Mouse (Mus musculus): ENCODE results near the gene Gabarap.
"Not testable (repeated sequence)": the region's sequence is repeated elsewhere in the genome, so short reads cannot be mapped to it uniquely, and the experiment has no call there.

Gene Gabarap

DNA sequence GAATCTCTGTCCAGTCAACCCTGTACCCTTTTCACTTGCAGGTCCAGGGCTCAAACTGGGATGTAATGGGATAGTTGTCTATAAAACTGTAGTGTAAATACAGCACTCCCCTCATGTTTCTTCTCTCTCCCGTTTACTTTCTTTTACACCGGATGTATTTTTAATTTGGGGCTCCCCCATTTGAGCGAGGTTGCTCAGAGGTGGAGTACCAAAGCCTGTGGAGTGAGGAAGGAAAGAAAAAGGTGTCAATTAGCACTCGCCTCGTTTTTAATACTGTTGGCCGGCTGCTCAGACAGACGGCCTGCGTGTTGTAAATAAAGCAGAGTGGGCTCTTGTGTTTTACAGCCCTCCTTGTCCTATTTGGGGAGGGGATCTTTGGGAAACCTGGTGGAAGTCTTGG lies 8.7 kb downstream of the Gabarap start:
- no peak for DNase-seq (ENCODE audit: low spot score)

DNA sequence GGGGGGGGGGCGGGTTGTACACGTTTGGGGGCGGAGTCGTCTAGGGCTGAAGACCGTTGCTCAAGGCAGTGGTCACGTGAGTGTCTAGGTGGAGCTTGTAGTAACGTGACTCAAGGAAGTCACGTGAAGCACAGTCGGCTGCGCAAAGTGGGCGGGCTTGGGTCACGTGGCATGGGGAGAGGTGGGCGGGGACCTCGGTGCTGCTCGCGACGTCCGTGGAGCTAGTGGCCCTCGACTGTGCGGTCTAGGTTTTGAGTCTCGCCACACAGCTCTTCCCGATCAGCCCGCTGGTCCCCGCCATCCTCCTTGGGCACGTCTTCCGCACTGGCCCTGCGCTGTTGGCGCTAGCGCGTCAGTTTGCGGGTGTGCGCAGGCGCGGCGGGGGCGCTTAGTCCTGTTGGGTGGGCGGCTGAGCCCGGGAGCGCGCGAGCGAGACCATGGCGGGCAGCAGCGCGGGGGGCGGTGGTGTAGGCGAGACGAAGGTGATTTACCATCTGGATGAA lies 9.5 kb downstream of the Gabarap start, which contains the start of gene Dvl2:
Gene Dvl2 (plus strand): TSS at position 200 of the 503 bp plus-strand sequence.
- DNase-seq (ENCODE audit: low spot score), result peak; percentile 73

DNA sequence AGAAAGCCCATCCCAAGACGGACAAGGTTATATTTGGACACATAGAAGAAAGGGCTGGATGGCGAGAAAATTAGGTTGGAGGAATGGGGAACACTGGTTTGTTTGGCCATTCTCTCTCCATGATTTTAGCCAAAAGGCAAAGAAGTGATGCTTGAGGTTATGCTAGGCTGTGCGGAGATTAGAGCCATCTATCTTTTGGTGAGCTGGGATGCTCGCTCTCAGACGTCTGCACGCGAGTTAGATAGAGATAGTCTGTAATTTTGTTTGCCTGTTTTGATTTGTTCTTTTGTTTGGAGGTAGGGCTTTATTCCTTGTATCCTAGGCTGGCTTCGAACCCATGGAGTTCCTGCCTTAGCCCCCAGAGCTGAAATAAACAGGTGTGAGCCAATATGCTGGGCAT lies 10.2 kb downstream of the Gabarap start:
- no peak for DNase-seq (ENCODE audit: low spot score)

DNA sequence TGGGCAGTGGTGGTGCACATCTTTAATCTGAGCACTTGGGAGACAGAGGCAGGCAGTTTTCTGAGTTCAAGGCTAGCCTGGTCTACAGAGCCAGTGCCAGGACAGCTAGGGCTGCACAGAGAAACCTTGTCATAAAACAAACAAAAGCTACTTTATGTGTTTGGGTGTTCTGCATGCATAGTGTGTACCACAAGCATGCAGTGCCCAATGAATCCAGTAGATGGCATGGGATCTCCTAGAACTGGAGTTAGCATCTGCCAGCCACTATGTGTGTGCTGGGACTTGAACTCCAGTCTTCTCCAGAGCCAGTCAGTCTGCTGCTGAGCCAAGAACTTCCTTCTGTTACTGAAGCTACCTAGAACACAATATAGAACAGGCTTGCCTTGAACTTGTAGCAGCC lies 10.9 kb downstream of the Gabarap start:
- no peak for DNase-seq (ENCODE audit: low spot score)

DNA sequence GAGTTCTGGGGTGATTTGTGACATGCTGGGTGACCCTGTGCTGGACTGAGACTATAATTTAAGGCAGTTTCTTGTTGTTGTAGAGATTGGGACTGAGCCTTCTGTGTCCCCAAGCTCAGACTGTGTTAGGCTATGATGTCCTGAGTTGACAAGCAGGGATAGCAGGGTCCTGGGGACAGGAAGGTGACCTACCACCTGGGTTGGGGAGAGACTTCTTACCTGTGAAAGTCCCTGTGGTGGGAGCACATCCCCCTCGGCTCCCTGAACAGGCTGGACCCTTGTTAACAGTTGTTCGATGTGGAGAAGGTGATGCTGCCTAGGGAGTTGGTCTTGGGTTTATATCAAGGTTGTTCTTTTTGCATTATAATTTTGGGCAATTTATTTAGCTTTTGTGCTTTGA lies 11.5 kb downstream of the Gabarap start:
- no peak for DNase-seq (ENCODE audit: low spot score)

DNA sequence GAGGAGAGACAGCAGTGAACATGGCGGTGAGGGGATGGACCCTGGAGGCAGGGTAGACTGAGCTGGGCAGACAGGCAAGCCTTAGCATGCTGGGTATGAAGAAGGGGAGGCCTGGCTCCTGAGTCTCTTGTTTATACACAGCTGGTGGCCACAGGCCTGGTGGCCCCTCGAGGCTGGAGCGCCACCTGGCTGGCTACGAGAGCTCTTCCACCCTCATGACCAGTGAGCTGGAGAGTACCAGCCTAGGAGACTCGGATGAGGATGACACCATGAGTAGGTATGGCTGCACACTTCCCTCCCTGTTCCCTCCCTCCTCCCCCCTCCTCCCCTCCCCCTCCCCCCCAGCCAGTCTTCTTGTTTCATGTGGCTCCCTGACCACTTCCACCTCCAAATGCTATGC lies 14.6 kb downstream of the Gabarap start:
- DNase-seq (ENCODE audit: low spot score), result no peak

DNA sequence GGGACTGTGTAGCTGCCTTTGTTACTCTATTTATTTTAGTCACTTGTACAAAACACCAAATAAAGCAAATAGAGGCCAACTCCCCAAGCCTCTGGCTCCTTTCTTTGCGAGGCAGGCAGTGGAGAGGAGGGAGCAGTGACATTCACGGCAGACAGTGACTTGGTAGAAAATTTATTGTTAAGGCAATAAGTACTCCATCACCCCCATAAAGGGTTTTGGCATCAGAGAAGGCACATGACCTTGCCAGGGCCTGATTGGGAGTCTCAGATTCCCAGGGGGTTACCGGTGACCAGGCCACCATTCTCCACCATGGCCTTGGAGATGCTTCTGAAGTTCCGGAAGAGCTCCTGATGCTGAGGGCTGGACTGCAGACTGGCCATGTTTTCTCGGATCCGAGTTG lies 19.1 kb downstream of the Gabarap start:
- no peak for DNase-seq (ENCODE audit: low spot score)

DNA sequence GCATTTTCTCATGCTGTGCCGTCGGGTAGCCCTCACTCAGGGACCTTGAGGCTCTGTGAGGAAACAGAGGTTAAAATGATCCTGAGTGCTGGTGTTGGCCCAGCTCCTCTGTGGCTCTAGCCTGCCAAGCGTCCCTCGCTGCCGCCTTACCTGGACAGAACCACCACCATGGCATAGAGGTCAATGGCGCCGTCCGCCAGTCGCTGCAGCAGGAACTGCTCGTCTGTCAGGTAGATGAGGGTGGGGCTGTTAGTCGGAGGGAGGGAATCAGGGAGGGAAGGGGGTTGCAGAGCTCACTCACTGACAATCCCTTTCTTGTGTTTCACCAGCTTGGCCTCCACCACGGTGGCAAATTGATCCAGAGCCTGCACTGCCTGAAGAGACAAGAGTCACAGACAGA lies 19.6 kb downstream of the Gabarap start:
- DNase-seq (ENCODE audit: low spot score), result no peak

DNA sequence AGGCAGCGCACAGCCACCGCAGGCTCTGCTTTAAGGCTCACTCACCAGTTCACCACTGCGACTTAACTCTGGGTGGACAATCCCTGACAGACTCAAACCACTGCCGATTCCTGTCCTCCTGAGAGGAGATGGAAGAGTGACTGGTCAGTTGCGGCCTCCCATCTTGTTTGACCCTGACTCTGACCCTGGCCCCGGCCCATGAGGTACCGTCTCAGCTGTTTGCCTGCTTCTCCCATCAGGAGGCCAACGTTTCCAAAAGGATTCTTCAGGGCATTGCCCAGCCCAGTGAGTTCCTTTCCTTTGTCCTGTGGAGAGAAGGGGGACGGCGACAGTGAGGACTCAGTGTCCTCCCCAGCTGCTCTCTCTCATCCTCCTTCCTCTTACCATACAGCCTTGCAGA lies 20.0 kb downstream of the Gabarap start:
- DNase-seq (ENCODE audit: low spot score), result no peak

DNA sequence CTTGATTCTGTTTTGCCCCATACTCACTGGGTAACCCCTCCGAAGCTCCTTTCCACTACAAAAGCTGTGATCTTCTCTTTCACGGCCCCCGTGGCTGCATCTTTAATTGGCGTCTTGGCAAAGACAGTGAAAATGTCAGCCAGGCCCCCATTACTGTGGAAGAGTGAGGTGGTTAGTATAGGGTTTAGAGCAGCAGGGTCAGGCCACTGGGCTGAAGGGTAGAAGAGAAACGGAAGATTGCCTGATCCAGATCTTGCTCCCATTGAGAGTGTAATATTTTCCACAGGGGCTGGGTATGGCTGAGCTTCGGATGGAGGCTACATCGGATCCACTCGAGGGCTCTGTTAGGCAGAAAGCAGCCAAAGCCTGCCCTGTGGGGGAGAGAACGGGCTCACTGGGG lies 22.0 kb downstream of the Gabarap start:
- no peak for DNase-seq (ENCODE audit: low spot score)

DNA sequence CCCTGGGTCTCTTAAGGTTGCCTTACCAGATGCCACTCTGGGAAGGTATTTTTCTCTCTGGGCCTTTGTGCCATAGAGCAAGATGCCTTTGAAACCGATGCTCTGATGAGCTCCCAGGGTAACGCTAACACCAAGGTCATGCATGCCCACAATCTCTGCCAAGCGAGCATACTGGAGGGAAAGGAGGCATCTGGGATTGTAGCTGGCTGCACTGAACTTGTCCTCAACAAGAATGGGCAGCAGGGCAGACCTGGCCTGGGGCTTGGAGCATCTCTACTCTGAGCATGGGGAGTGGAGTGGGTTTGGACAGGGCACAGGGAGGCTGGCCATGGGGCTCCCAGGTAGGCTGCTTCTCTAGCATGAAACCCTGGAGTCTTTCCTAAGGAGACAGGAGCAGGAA lies 22.5 kb downstream of the Gabarap start:
- no peak for DNase-seq (ENCODE audit: low spot score)

DNA sequence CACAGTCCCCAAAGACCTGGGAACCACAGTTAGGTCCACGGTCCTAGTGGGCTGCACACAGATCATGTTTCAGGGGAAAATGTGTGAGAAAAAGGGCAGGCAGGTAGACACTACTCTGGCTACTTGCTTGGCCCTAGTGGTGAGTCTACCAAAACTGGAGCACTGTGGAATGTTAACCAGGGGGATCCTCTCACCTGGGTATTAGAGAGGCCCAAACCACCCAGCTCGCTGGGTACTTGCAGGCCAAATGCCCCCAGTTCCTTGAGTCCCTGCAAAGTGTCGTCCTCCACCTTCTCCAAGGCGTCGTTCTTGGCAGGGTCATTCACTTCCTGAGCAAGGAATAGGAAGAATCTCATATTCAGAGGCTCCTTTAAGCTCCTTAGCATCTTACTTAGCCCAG lies 23.1 kb downstream of the Gabarap start:
- DNase-seq (ENCODE audit: low spot score), result no peak

DNA sequence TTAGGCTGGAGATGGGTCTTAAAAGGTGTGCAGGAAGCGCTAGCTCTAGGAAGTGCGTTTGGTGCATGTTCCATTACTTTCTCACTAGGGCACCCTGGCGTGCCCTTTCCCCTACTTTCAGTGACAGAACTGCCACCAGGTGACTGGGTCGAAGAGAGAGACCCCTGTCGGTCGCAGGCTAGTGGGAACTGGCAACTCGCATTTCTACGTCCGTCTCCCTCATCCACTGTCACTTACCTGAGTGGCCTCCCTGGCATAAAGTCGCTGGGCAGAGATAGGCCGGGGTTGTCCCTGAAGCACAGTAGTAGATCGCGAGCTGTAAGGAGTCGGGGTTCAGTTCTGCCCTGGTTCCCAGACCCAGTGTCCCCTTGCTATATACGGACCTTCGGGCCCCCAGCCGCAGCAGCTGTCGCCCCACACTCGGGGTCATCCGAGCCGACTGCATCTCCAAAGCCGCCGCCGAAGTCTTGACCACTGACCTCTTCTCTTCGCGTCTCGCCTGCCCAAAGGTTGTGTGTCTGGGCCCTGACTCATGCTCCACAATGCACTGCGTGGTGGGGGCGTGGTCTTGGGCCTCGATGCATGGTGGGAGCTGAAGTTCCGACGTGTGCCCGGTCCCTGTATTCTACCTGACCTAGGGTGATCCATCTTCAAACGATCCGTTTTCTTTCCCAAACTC lies 24.1 kb downstream of the Gabarap start, which contains the start of gene Acadvl:
Gene Acadvl (minus strand): TSS at position 532 of the 679 bp plus-strand sequence.
- peak; percentile 73 for DNase-seq (ENCODE audit: low spot score)

DNA sequence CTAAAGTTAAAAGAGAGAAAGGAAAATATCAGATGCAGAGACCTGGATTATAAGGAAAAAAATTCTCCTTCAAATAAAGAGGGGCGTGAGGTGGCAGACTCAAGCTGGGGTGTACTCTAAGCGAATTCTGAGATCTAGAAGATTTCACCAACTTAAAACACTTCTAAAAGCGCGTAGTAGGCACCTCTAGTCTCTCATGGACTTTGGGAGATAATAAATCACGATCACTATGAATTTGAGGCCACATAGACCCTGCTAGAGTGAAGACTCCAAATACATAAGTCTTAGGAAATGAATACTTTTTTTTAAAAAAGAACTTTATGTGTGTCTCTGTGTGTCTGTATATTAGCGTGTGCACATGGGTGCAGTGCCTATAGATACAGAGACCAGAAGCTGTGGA lies 24.7 kb downstream of the Gabarap start:
- no peak for DNase-seq (ENCODE audit: low spot score)

DNA sequence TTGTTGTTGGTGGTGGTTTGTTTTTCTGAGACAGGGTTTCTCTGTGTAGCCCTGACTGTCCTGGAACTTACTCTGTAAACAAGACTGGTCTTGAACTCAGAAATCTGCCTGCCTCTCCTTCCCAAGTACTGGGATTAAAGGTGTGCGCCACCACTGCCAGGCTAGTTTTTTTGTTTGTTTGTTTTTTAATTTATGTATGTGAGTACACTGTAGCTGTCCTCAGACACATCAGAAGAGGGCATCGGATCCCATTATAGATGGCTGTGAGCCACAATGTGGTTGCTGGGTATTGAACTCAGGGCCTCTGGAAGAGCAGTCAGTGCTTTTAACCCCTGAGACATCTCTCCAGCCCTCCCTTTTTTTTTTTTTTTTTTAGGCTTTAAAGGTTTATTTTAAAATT lies 25.2 kb downstream of the Gabarap start:
- not testable (repeated sequence) for DNase-seq (ENCODE audit: low spot score)

DNA sequence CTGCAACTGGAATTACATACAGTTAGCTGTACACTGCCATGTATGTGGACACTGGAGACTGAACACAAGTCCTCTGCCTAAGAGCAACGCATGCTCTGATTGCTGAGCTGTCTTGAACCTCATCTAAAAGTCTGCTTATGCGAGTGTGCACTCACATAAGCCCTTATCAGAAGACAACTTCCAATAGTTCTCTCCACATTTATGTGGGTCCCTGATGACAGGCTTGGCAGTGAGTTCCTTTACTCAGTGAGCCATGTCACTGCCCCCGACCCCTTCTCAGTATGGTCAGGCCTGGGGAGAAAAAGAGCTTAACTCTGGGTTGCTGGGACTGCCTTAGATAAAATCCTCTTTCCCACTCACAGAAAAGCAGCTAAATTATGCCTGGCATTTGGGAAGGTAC lies 25.7 kb downstream of the Gabarap start, which contains the start of gene Dlg4:
Gene Dlg4 (plus strand): TSS at position 274 of the 400 bp plus-strand sequence.
- no peak for DNase-seq (ENCODE audit: low spot score)

DNA sequence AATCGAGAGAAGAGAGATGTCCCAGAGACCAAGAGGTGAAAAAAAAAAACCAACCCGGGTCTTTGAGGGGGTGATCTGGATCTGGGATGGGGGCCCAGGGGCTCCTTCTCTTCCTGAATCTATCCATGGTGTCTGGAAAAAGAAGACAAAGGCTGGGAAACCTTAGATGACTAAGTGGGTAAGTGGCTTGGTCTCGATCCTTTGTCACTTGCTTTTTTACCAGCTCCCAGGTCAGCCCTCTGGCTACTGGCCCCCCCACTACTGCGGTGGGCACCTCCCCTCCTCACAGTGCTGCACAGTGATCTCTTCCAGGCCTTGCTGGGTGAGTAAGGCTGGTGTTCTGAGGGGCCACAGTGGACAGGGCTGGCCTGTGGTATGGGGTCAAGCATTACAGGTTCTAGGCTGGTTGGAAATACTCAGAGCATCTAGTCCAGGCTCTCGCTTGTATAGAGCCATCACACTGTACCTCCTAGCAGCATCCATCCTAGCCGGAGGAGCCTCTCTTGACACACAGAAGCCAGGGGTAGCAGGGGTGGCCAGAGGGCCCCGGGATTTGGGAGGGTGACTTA lies 26.3 kb downstream of the Gabarap start:
- no peak for DNase-seq (ENCODE audit: low spot score)

DNA sequence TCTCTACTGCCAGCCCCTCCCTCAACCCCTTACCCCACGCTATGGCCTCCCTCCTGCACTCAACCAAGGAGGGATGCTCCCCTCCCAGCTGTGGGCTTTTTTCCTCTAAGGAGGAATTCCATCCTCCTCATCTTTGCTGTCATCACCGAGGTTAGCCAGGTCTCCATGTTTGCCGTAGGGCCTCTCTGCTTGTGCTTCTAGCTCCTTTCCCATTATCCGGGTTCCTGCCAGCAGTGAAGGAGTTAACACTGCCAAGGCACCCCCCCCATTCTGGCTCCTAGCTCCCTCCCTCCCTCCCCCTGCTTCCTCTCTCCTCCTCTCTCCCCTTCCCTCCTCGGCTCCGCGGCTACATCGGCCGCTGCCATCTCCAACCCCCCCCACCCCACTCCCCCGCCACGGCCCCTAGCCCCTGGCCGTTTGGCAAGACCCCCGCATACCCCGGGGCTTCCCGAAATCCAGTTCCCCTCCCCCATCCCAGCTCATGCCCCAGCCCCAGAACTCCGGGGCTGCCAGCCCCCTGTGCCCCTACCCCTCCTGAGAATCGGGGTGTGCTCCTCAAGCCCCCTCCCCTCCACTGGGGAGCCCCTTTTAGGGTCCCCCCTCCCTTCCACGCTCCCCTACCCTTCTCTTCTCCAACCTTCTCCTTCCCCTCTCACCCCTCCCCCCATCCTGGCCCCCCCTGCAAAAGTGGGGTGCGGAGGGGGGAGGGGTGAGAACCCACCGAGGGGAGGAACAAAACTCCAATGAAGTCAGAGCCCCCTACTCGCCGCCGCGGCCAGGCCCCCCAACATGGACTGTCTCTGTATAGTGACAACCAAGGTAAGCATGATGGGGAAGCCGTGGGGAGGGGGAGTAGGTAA lies 27.4 kb downstream of the Gabarap start:
- DNase-seq (ENCODE audit: low spot score), result no peak

DNA sequence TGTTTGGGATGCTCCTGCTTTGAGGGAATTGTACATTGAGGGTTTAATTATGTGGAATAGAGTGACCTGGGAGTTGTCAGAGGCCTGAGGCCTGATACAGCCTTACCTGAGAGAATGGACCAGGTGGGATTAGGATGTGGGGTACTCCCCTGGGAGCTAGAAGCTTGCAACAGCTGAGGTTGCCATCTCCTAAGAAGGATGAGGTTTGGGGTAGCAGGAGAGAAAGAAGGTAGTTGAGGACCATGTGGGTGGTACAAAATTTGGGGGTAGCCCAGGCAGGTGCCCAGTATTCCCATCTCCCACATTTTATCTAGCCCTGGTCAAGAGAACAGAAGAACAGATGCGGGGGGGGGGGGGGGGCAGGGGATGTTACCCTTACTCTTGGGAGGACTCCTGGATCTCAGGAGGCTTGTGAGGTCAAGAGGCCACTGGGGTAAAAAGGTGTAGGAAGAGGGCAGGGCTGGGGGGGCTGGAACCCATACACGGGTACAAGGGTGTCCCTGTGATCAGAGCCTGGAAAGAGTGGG lies 28.6 kb downstream of the Gabarap start:
- DNase-seq (ENCODE audit: low spot score), result no peak

DNA sequence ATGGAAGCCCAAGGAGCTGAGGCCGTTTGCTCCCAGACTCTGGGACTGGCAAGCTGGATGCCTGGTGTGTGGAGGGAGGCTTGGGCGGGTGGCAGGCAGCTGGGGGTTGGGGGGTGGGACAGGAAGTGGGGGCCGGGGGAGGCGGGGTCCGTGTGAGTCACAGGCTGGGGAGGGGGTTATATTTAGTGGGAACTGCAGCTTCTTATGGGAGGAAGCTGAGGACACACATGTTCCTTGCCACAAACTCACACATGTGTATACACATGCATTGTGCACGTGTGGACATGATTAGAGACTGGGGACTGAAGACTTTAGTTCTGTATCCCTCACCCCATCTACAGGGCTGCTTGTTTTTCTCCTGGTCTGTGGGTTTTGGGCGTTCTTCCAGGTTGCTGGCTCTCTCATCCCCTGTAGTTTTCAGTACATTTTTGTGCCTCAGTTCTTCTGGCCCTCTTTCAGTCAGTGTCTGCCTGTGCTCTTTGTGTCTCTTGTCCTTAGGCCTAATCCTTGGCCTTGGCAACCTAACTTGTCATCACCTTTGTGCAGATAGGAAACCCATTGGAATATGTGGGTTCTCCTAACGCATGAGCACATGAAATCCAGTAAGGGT lies 29.2 kb downstream of the Gabarap start:
- DNase-seq (ENCODE audit: low spot score), result no peak

DNA sequence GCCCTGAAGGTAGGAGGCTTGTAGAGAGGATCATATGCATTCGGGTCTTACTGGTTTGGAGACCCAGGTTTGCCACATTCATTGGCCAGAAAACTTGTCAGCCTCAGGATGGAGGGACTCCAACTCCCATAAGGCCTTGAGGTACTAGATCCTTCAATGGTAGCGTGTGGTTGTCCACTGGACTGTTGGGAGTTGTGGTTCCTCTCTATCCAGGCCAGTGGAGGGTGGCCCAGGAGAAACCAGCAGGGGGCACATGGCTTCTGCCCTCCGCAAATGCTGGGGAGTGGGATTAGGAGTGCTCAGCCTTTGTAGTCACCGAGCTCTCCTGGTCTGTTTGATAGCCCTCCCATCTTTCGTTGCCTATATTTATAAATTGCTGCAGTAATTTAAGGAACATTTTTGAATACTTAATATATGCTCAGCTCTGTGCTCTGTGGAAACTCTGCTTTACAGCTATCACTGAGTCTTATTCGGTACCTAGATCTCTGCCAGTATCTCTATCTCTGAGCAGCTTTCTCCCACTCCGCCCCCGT lies 29.9 kb downstream of the Gabarap start:
- DNase-seq (ENCODE audit: low spot score), result peak; percentile 32
